Mouse (Mus musculus) CH12.LX (cell line): ENCODE measurements around the gene Lep.

Experiments
- CTCF ChIP-seq, 2 experiments: IDR thresholded peaks in 1 of 2; conservative IDR thresholded peaks in 1 of 2; 2 replicates each; pipeline ENCODE4 v1.5.1; 2011 to 2012; ENCODE audit warnings: low read depth in 2 of 2, low read length in 2 of 2, improper control_type of control experiment in 1 of 2, inconsistent platforms in 1 of 2, mild to moderate bottlenecking in 1 of 2, moderate library complexity in 1 of 2
- E2F4 ChIP-seq: IDR thresholded peaks from 2 replicates; pipeline ENCODE4 v1.6.1; 2011; ENCODE audit warnings: low read depth, low read length, improper control_type of control experiment; ENCODE audit not compliant: insufficient replicate concordance
- GABPA ChIP-seq: IDR thresholded peaks from 2 replicates; pipeline ENCODE4 v1.6.1; 2012; ENCODE audit warnings: low read depth, low read length, improper control_type of control experiment, inconsistent platforms; ENCODE audit not compliant: insufficient replicate concordance
- MAX ChIP-seq: IDR thresholded peaks from 2 replicates; pipeline ENCODE4 v1.6.1; 2011; ENCODE audit warnings: low read length, improper control_type of control experiment
- POLR2A ChIP-seq: IDR thresholded peaks from 2 replicates; pipeline ENCODE4 v1.6.1; 2011; ENCODE audit warnings: low read depth, mild to moderate bottlenecking, improper control_type of control experiment, low read length
- ZC3H11A ChIP-seq: IDR thresholded peaks from 2 replicates; pipeline ENCODE4 v1.6.1; 2012; ENCODE audit warnings: low read depth, mild to moderate bottlenecking, inconsistent platforms, low read length, improper control_type of control experiment

DNA sequence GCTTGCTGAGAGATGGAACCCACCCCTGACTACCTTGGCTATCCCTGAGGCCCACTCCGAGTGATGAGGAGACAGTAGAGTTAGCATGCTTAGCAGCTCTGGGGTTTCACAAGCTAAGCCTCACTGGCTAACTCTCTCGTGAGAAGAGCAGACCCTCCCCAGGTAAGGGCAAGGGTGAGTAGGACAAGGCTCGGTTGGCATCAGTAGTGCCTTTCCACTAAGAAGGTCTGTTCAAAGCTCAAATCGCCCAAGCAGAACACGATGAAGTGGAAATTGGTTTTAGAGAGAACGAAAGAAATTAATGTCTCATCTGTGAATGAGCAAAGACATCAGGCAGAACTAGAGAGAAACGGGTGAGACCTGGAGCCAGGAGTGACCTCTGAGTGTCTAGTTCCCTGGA lies 6.8 kb upstream of the Lep start:
- TF ChIP-seq CTCF (conservative IDR thresholded peaks at IDR 0.05 in 1 of 2, IDR thresholded peaks at IDR 0.05 in 1 of 2; ENCODE audit: low read depth in 2 of 2, low read length in 2 of 2) (no peak), E2F4 (no peak), POLR2A (no peak), MAX (no peak), GABPA (no peak), ZC3H11A (no peak)
